Comparison of ENCODE assay signal across 9 mouse cellular contexts in the genomic region with DNA sequence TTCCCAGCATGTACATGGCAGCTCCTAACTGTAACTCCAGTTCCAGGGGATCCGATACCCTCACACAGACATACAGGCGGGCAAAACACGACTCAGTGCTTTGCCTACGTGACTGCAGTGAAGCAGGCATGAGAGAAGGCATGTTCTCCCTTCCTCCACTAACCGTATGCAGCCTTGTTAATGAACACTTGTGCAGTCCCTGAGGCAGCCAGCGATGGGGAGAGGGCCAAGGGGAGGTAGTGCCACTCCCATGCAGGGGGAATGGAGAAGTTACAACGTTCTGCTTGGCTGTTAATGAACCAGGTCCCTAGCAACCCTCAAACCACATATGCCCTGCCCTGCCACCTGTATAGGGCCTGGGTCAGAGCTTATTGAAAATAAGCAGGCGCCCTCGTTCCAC. TPM values are rescaled to one million over a fixed set of nuclear protein-coding genes. Genes with fewer than 3 reads are reported as not detected.
DNase-seq lines count a peak whose midpoint lies in the region; ATAC-seq and TF ChIP-seq lines count a peak whose summit lies in the region.
"Had no signal": no experiment of that assay in that cellular context is flagged by ENCODE, and none has a peak within 500 bp of the region (broad histone marks: within the 10 kb centered on the region; RNA-seq: fewer than 3 reads in every experiment).

No protein-coding gene starts in this region.

- WGBS in lung, postnatal 0 days: 55% methylated on average over 9 of the region's 9 CpGs
- WGBS in forebrain, embryonic 10.5 days: 48% methylated on average over 9 of the region's 9 CpGs
- WGBS in hindbrain, embryonic 15.5 days: 42% methylated on average over 9 of the region's 9 CpGs

- no peak for ATAC-seq in lung, postnatal 0 days
- ATAC-seq in hindbrain, embryonic 15.5 days (ENCODE audit: low FRiP score, low read depth): no peak

- no peak overlapping the region for H3ac ChIP-seq in myocyte (ENCODE audit: control insufficient read depth, insufficient read length)

- DNase-seq in lung, postnatal 0 days (ENCODE audit: low spot score): no peak
- DNase-seq in lung, postnatal 25 days (ENCODE audit: low spot score): no peak
- DNase-seq in forebrain, embryonic 10.5 days (ENCODE audit: extremely low spot score, low spot score): no peak
- DNase-seq in heart, postnatal 10 days: no peak
- no peak for DNase-seq in liver
- DNase-seq in right cerebral cortex, adult 18-20 months: no peak

- peak overlapping the region; percentile 39 for H3K4me2 ChIP-seq in lung, postnatal 0 days (replicated peaks; ENCODE audit: low read depth, low read length)
- peak overlapping the region; percentile 72 for H3K4me2 ChIP-seq in hindbrain, embryonic 15.5 days
- H3K4me2 ChIP-seq in myocyte (ENCODE audit: low read depth): peak overlapping the region; percentile 94

- TF ChIP-seq POLR2A in myocyte (IDR thresholded peaks at IDR 0.05; ENCODE audit: insufficient read length, low read depth): no peak

- no peak for TF ChIP-seq CTCF in lung, postnatal 0 days (IDR thresholded peaks at IDR 0.05)

- H3K27me3 ChIP-seq in lung, postnatal 0 days (replicated peaks; ENCODE audit: insufficient read depth, low read length): no peaks in the 10 kb centered on the region
- peaks cover 49% of the 10 kb centered on the region for H3K27me3 ChIP-seq in forebrain, embryonic 10.5 days (ENCODE audit: poor library complexity, severe bottlenecking)
- no peaks in the 10 kb centered on the region for H3K27me3 ChIP-seq in hindbrain, embryonic 15.5 days
- no peaks in the 10 kb centered on the region for H3K27me3 ChIP-seq in myocyte (ENCODE audit: control insufficient read depth, insufficient read depth, insufficient read length)

- no peaks in the 10 kb centered on the region for H3K9me3 ChIP-seq in lung, postnatal 0 days (ENCODE audit: low read length)
- H3K9me3 ChIP-seq in forebrain, embryonic 10.5 days: no peaks in the 10 kb centered on the region
- no peaks in the 10 kb centered on the region for H3K9me3 ChIP-seq in hindbrain, embryonic 15.5 days

- H3K27ac ChIP-seq in lung, postnatal 0 days (ENCODE audit: low read length): no peak overlapping the region
- no peak overlapping the region for H3K27ac ChIP-seq in forebrain, embryonic 10.5 days
- peak overlapping the region; percentile 43 for H3K27ac ChIP-seq in hindbrain, embryonic 15.5 days (replicated peaks)

- peaks cover 20% of the 10 kb centered on the region for H3K4me1 ChIP-seq in lung, postnatal 0 days (ENCODE audit: insufficient read depth, low read depth, low read length)
- H3K4me1 ChIP-seq in forebrain, embryonic 10.5 days: peaks cover 52% of the 10 kb centered on the region
- peaks cover 47% of the 10 kb centered on the region for H3K4me1 ChIP-seq in hindbrain, embryonic 15.5 days (replicated peaks)

- no peaks in the 10 kb centered on the region for H3K36me3 ChIP-seq in lung, postnatal 0 days (ENCODE audit: insufficient read depth, low read length)
- H3K36me3 ChIP-seq in forebrain, embryonic 10.5 days (replicated peaks): no peaks in the 10 kb centered on the region
- H3K36me3 ChIP-seq in hindbrain, embryonic 15.5 days: no peaks in the 10 kb centered on the region
- H3K36me3 ChIP-seq in myocyte (ENCODE audit: control insufficient read depth, insufficient read depth): no peaks in the 10 kb centered on the region

- intact Hi-C loops in heart, postnatal 10 days (cut with DNase I): loop anchor here (2.0 to 5.0 kb wide), 4 partner anchors 288 to 791 kb away; a partner anchor contains a TSS

- H3K4me3 ChIP-seq in lung, postnatal 0 days (ENCODE audit: low read depth, low read length): no peak overlapping the region
- peak overlapping the region; percentile 26 for H3K4me3 ChIP-seq in forebrain, embryonic 10.5 days
- no peak overlapping the region for H3K4me3 ChIP-seq in hindbrain, embryonic 15.5 days
- no peak overlapping the region for H3K4me3 ChIP-seq in myocyte

- no peak overlapping the region for H3K9ac ChIP-seq in lung, postnatal 0 days (replicated peaks; ENCODE audit: low read depth)
- no peak overlapping the region for H3K9ac ChIP-seq in hindbrain, embryonic 15.5 days

- no peaks in the 10 kb centered on the region for H3K79me2 ChIP-seq in myocyte (ENCODE audit: control insufficient read depth, insufficient read depth)

- TF ChIP-seq EP300 in lung, postnatal 0 days (IDR thresholded peaks at IDR 0.05): no peak

TF ChIP-seq in myocyte, 11 proteins besides CTCF, POLR2A, EP300 and RAD21:
- no peak for TF ChIP-seq POLR2AphosphoS2 (IDR thresholded peaks at IDR 0.05; ENCODE audit: insufficient read length, low read depth)
- TF ChIP-seq E2F4 (IDR thresholded peaks at IDR 0.05; ENCODE audit: insufficient read depth): no peak
- no peak for TF ChIP-seq USF1 (IDR thresholded peaks at IDR 0.05; ENCODE audit: low read depth)
- TF ChIP-seq TCF12 (IDR thresholded peaks at IDR 0.05; ENCODE audit: insufficient read depth, poor library complexity, severe bottlenecking): no peak
- TF ChIP-seq TCF3 (IDR thresholded peaks at IDR 0.05; ENCODE audit: insufficient read length, low read depth): no peak
- TF ChIP-seq REST (IDR thresholded peaks at IDR 0.05; ENCODE audit: insufficient read depth, insufficient read length): no peak
- no peak for TF ChIP-seq MYOG (IDR thresholded peaks at IDR 0.05; ENCODE audit: control insufficient read depth in 1 of 3, insufficient read depth in 1 of 3, insufficient read length in 2 of 3, low read depth in 2 of 3)
- no peak for TF ChIP-seq SRF (IDR thresholded peaks at IDR 0.05; ENCODE audit: control insufficient read depth, insufficient read length, low read depth)

RNA-seq across cellular contexts. Expression of a gene that starts 6.0 kb away (rescaled TPM):
- 0.10 TPM in 1 of 2 replicates, not detected in the other for polyA plus RNA-seq in lung, postnatal 0 days (2015; fragmentation: Nextera tagmentation; extraction: Ambion mirVana)
- 0.17 and 0.22 TPM in 2 replicates for polyA plus RNA-seq in forebrain, embryonic 10.5 days (2016; fragmentation: Nextera tagmentation; extraction: Ambion mirVana)
- polyA plus RNA-seq in hindbrain, embryonic 15.5 days (2015; fragmentation: Nextera tagmentation; extraction: Ambion mirVana): 0.36 and 0.43 TPM in 2 replicates
- polyA plus RNA-seq in myocyte (2012; fragmentation: generic; extraction: Trizol): not detected
- total RNA-seq in heart, postnatal 10 days (2021): not detected
- total RNA-seq: MEL had no signal

RNA-seq across cellular contexts. Expression of a gene that starts 35.9 kb away (rescaled TPM):
- 1.7 and 1.8 TPM in 2 replicates for polyA plus RNA-seq in lung, postnatal 0 days (2015; fragmentation: Nextera tagmentation; extraction: Ambion mirVana)
- 25.4 and 29.2 TPM in 2 replicates for polyA plus RNA-seq in forebrain, embryonic 10.5 days (2016; fragmentation: Nextera tagmentation; extraction: Ambion mirVana)
- polyA plus RNA-seq in hindbrain, embryonic 15.5 days (2015; fragmentation: Nextera tagmentation; extraction: Ambion mirVana): 6.6 and 8.6 TPM in 2 replicates
- 2.1 TPM for polyA plus RNA-seq in myocyte (2012; fragmentation: generic; extraction: Trizol)
- total RNA-seq in heart, postnatal 10 days (2021): 1 to 10 TPM; 2.3 to 2.7 TPM

RNA-seq across cellular contexts. Expression of a gene that starts 35.9 kb away (rescaled TPM):
- 9.0 and 10.2 TPM in 2 replicates for polyA plus RNA-seq in lung, postnatal 0 days (2015; fragmentation: Nextera tagmentation; extraction: Ambion mirVana)
- 13.0 and 14.3 TPM in 2 replicates for polyA plus RNA-seq in forebrain, embryonic 10.5 days (2016; fragmentation: Nextera tagmentation; extraction: Ambion mirVana)
- polyA plus RNA-seq in hindbrain, embryonic 15.5 days (2015; fragmentation: Nextera tagmentation; extraction: Ambion mirVana): 28.0 and 33.6 TPM in 2 replicates
- 5.3 TPM for polyA plus RNA-seq in myocyte (2012; fragmentation: generic; extraction: Trizol)
- 1 to 10 TPM; 4.6 to 5.0 TPM for total RNA-seq in heart, postnatal 10 days (2021)

Comparison
In these comparisons a context has a peak if more than half of its experiments do, and no peak if none do; other contexts are left out.
1. H3K4me2 ChIP-seq: peak in every context shown above with its lines; median percentile 94 in myocyte; 72 in hindbrain, embryonic 15.5 days; 39 in lung, postnatal 0 days.